Mouse (Mus musculus): ENCODE measurements around the gene Tmem263. TPM values are rescaled to one million over a fixed set of nuclear protein-coding genes. Genes with fewer than 3 reads are reported as not detected.
A peak's percentile ranks its signal among the peaks of the same experiment; 100 is the strongest.

Gene Tmem263
- polyA plus RNA-seq, 1 experiment from 2014 or later, result 48.9 TPM

- WGBS, result 15% methylated on average over 7 of the region's 7 CpGs
- Histone ChIP-seq H3K4me1 (ENCODE audit: control insufficient read depth, insufficient read depth, low read length) (peaks cover 9% of the 10 kb centered on the region), H3K9ac (ENCODE audit: low read depth, low read length) (0 out of 2 replicates have a peak overlapping the region, but pooled peaks have one; percentile 38), H3K27me3 (replicated peaks; ENCODE audit: control insufficient read depth, insufficient read depth, low read length) (no peaks in the 10 kb centered on the region), H3K36me3 (ENCODE audit: control insufficient read depth, insufficient read depth, low read length) (no peaks in the 10 kb centered on the region), H3K27ac (ENCODE audit: low read length) (peak overlapping the region; percentile 25; the same call in 1 of the 2 replicates), H3K4me2 (ENCODE audit: low read depth, low read length) (peak overlapping the region; percentile 84), H3K4me3 (ENCODE audit: low read length) (peak overlapping the region; percentile 67), H3K9me3 (ENCODE audit: control insufficient read depth, low read length) (no peaks in the 10 kb centered on the region)
- peak; percentile 50 for ATAC-seq
These were observed 26.0 kb downstream of the Tmem263 start for GRCm38 (mm10) chr10:85128453-85128852.

- Histone ChIP-seq H3K4me3 (ENCODE audit: low read length) (no peak overlapping the region), H3K36me3 (ENCODE audit: control insufficient read depth, insufficient read depth, low read length) (no peaks in the 10 kb centered on the region), H3K9me3 (ENCODE audit: control insufficient read depth, low read length) (no peaks in the 10 kb centered on the region), H3K27ac (ENCODE audit: low read length) (no peak overlapping the region), H3K27me3 (replicated peaks; ENCODE audit: control insufficient read depth, insufficient read depth, low read length) (no peaks in the 10 kb centered on the region), H3K4me1 (ENCODE audit: control insufficient read depth, insufficient read depth, low read length) (no peaks in the 10 kb centered on the region), H3K9ac (ENCODE audit: low read depth, low read length) (no peak overlapping the region), H3K4me2 (ENCODE audit: low read depth, low read length) (no peak overlapping the region)
- no peak for ATAC-seq
- 74% methylated on average over 6 of the region's 6 CpGs for WGBS
These were observed 34.1 kb downstream of the Tmem263 start for GRCm38 (mm10) chr10:85136573-85136972.

- Histone ChIP-seq H3K4me3 (ENCODE audit: low read length) (no peak overlapping the region), H3K4me1 (ENCODE audit: control insufficient read depth, insufficient read depth, low read length) (no peaks in the 10 kb centered on the region), H3K27ac (ENCODE audit: low read length) (no peak overlapping the region; the same call in 1 of the 2 replicates), H3K9ac (ENCODE audit: low read depth, low read length) (no peak overlapping the region), H3K4me2 (ENCODE audit: low read depth, low read length) (no peak overlapping the region), H3K27me3 (replicated peaks; ENCODE audit: control insufficient read depth, insufficient read depth, low read length) (no peaks in the 10 kb centered on the region), H3K9me3 (ENCODE audit: control insufficient read depth, low read length) (no peaks in the 10 kb centered on the region), H3K36me3 (ENCODE audit: control insufficient read depth, insufficient read depth, low read length) (no peaks in the 10 kb centered on the region)
- WGBS, result 53% methylated on average over 9 of the region's 9 CpGs
- peak; percentile 40; the same call in 1 of the 2 replicates for ATAC-seq
These were observed 39.0 kb downstream of the Tmem263 start for GRCm38 (mm10) chr10:85141465-85141864.

- H3K9ac ChIP-seq (ENCODE audit: low read depth, low read length), result no peak overlapping the region
- H3K4me2 ChIP-seq (ENCODE audit: low read depth, low read length), result no peak overlapping the region
- H3K4me3 ChIP-seq (ENCODE audit: low read length), result no peak overlapping the region
- no peaks in the 10 kb centered on the region for H3K4me1 ChIP-seq (ENCODE audit: control insufficient read depth, insufficient read depth, low read length)
- H3K27me3 ChIP-seq (replicated peaks; ENCODE audit: control insufficient read depth, insufficient read depth, low read length), result no peaks in the 10 kb centered on the region
- ATAC-seq, result no peak
- no peak overlapping the region for H3K27ac ChIP-seq (ENCODE audit: low read length)
- WGBS, result 84% methylated on average over 14 of the region's 14 CpGs
- no peaks in the 10 kb centered on the region for H3K9me3 ChIP-seq (ENCODE audit: control insufficient read depth, low read length)
- 0 out of 2 replicates have a peak, but pooled peaks cover 4% of the 10 kb centered on the region for H3K36me3 ChIP-seq (ENCODE audit: control insufficient read depth, insufficient read depth, low read length)
These were observed 43.9 kb downstream of the Tmem263 start for GRCm38 (mm10) chr10:85146282-85146681.

- no peak overlapping the region for H3K27ac ChIP-seq (ENCODE audit: low read length)
- no peaks in the 10 kb centered on the region for H3K27me3 ChIP-seq (replicated peaks; ENCODE audit: control insufficient read depth, insufficient read depth, low read length)
- WGBS, result 91% methylated on average over 5 of the region's 5 CpGs
- 0 out of 2 replicates have a peak, but pooled peaks cover 4% of the 10 kb centered on the region for H3K36me3 ChIP-seq (ENCODE audit: control insufficient read depth, insufficient read depth, low read length)
- H3K4me1 ChIP-seq (ENCODE audit: control insufficient read depth, insufficient read depth, low read length), result no peaks in the 10 kb centered on the region
- no peak overlapping the region for H3K4me2 ChIP-seq (ENCODE audit: low read depth, low read length)
- H3K9ac ChIP-seq (ENCODE audit: low read depth, low read length), result no peak overlapping the region
- ATAC-seq, result no peak
- no peaks in the 10 kb centered on the region for H3K9me3 ChIP-seq (ENCODE audit: control insufficient read depth, low read length)
- H3K4me3 ChIP-seq (ENCODE audit: low read length), result no peak overlapping the region
These were observed 46.8 kb downstream of the Tmem263 start for GRCm38 (mm10) chr10:85149226-85149625.

GRCm38 (mm10) chr10:85154195-85154594 is 51.8 kb downstream of the Tmem263 start:
- no peak overlapping the region for H3K4me3 ChIP-seq (ENCODE audit: low read length)

GRCm38 (mm10) chr10:85157451-85157850 is 55.0 kb downstream of the Tmem263 start:
- no peaks in the 10 kb centered on the region for H3K27me3 ChIP-seq (replicated peaks; ENCODE audit: control insufficient read depth, insufficient read depth, low read length)
- H3K9ac ChIP-seq (ENCODE audit: low read depth, low read length), result no peak overlapping the region
- 91% methylated on average over 7 of the region's 7 CpGs for WGBS
- no peaks in the 10 kb centered on the region for H3K36me3 ChIP-seq (ENCODE audit: control insufficient read depth, insufficient read depth, low read length)
- ATAC-seq, result no peak
- H3K4me3 ChIP-seq (ENCODE audit: low read length), result no peak overlapping the region
- H3K9me3 ChIP-seq (ENCODE audit: control insufficient read depth, low read length), result no peaks in the 10 kb centered on the region
- no peaks in the 10 kb centered on the region for H3K4me1 ChIP-seq (ENCODE audit: control insufficient read depth, insufficient read depth, low read length)
- H3K4me2 ChIP-seq (ENCODE audit: low read depth, low read length), result no peak overlapping the region
- no peak overlapping the region for H3K27ac ChIP-seq (ENCODE audit: low read length)

More at GRCm38 (mm10) chr10:85154195-85154594, 51.8 kb downstream of the Tmem263 start:
- 16% methylated on average over 2 of the region's 2 CpGs for WGBS
- Histone ChIP-seq H3K9ac (ENCODE audit: low read depth, low read length) (no peak overlapping the region), H3K4me1 (ENCODE audit: control insufficient read depth, insufficient read depth, low read length) (no peaks in the 10 kb centered on the region), H3K9me3 (ENCODE audit: control insufficient read depth, low read length) (no peaks in the 10 kb centered on the region), H3K27me3 (replicated peaks; ENCODE audit: control insufficient read depth, insufficient read depth, low read length) (no peaks in the 10 kb centered on the region), H3K27ac (ENCODE audit: low read length) (no peak overlapping the region), H3K4me2 (ENCODE audit: low read depth, low read length) (no peak overlapping the region), H3K36me3 (ENCODE audit: control insufficient read depth, insufficient read depth, low read length) (no peaks in the 10 kb centered on the region)
- no peak for ATAC-seq

GRCm38 (mm10) chr10:85159989-85160619 is 57.7 kb downstream of the Tmem263 start:
- no peak overlapping the region for H3K9ac ChIP-seq (ENCODE audit: low read depth, low read length)
- WGBS, result 53% methylated on average over 1 of the region's 1 CpGs
- no peaks in the 10 kb centered on the region for H3K9me3 ChIP-seq (ENCODE audit: control insufficient read depth, low read length)
- H3K4me2 ChIP-seq (ENCODE audit: low read depth, low read length), result no peak overlapping the region
- no peaks in the 10 kb centered on the region for H3K4me1 ChIP-seq (ENCODE audit: control insufficient read depth, insufficient read depth, low read length)
- no peaks in the 10 kb centered on the region for H3K36me3 ChIP-seq (ENCODE audit: control insufficient read depth, insufficient read depth, low read length)
- H3K4me3 ChIP-seq (ENCODE audit: low read length), result no peak overlapping the region
- no peaks in the 10 kb centered on the region for H3K27me3 ChIP-seq (replicated peaks; ENCODE audit: control insufficient read depth, insufficient read depth, low read length)
- peak; percentile 87 for ATAC-seq
- H3K27ac ChIP-seq (ENCODE audit: low read length), result no peak overlapping the region

- Histone ChIP-seq H3K27me3 (replicated peaks; ENCODE audit: control insufficient read depth, insufficient read depth, low read length) (no peaks in the 10 kb centered on the region), H3K9ac (ENCODE audit: low read depth, low read length) (no peak overlapping the region), H3K4me3 (ENCODE audit: low read length) (no peak overlapping the region), H3K4me2 (ENCODE audit: low read depth, low read length) (no peak overlapping the region), H3K9me3 (ENCODE audit: control insufficient read depth, low read length) (no peaks in the 10 kb centered on the region), H3K27ac (ENCODE audit: low read length) (no peak overlapping the region), H3K36me3 (ENCODE audit: control insufficient read depth, insufficient read depth, low read length) (no peaks in the 10 kb centered on the region), H3K4me1 (ENCODE audit: control insufficient read depth, insufficient read depth, low read length) (no peaks in the 10 kb centered on the region)
- WGBS, result 72% methylated on average over 5 of the region's 5 CpGs
- ATAC-seq, result peak; percentile 72
These were observed 59.4 kb downstream of the Tmem263 start for GRCm38 (mm10) chr10:85161745-85162351.

Data from intestine, embryonic 16.5 days (tissue).